Mouse (Mus musculus): ENCODE data around the gene Wbp2nl.
A peak's percentile ranks its signal among the peaks of the same experiment; 100 is the strongest.

Gene Wbp2nl

DNA sequence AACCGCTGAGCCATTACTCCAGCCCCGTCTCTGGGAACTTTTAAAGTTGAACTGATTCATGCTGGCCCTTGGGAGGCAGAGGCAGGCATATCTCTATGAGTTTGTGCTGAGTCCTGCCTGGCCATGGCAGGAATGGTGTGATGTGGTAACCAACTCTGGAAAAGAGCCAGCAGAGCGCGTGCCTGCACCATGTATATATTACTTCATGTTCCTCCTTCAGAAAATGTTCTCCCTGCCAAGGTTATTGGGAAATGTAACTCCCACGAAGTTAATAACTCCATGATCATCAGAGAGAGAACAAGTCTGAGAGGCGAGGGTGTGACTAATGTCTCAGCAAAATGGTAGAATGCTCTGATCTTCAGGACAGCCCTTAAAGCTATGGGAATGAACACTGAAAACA is 19.1 kb downstream of the Wbp2nl start:
- no peak for DNase-seq (ENCODE audit: low read depth, low spot score)

DNA sequence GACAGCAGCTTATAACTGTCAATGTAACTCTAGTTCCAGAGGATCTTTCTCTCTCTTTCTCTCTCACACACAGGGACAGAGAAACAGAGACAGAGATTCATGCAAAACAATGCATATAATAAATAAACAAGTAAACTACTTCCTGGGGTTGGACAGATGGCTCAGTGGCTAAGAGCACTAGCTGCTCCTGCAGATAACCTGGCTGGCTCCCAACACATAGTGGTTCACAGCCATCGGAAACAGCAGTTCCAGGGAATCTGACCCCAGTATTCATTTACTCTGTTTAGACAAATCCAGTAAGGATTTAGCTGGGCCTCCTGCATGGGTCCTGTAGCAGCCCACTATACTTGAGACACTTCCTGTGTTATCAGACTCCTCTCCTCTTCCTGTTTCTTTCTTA is 20.9 kb downstream of the Wbp2nl start:
- no peak for DNase-seq (ENCODE audit: low read depth, low spot score)

DNA sequence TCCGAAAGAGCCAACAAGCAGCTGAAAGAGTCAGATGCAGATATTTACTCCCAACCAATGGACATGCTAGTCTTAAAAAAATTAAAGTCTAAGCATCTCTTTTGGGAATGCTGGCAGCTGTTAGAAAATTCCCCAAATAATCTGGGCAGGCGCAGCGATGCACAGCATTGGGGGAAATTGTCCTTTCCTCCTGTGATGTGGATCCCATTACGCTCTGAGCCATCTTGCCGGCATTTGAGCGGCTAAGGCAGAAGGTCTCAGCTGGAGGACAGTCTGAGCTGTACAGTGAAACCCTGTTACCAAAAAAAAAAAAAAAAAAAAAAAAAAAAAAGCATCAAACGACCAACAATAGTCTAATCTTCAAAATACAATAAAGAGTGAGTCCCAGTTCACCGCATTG is 23.4 kb downstream of the Wbp2nl start:
- no peak for DNase-seq (ENCODE audit: low read depth, low spot score)

DNA sequence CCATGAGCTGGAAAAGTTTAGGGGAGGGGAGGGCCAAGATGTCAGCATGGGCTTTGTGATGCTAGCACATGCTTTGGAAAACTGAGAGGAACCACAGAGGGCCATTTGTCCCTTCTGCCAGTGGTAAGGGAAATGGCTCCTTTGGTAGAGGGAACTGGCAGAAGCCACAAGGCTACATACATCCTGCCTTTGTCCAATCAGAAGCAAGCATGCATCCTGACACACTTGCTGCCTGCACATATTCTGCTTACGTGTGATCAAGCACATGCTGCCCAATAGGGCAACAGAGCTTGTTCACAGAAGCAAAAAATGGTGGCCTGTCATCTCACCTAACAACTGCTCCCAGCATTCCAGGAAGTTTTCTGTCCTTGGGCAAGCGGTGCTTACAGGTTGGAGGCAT is 26.6 kb downstream of the Wbp2nl start:
- DNase-seq (ENCODE audit: low read depth, low spot score), result no peak

DNA sequence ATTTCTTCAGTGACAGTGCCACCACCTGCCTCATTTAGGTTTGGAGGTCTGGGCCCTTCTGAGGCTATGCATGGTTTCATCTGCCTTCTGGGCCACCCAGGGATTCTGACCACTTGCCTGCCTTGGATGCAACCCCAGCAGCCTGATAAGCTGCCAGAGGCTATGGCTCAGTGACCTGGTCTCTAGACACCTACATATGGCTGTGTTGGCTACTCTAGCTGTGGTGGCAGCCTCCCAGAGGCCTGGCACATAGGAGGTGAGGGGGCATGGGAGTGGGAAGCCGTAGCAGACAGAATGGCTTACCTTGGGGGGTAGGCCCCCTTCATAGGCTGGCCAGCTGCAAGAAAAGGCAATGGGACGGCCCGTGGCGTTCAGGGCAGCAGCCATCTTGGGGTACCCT is 36.4 kb downstream of the Wbp2nl start:
- no peak for DNase-seq (ENCODE audit: low read depth, low spot score)

DNA sequence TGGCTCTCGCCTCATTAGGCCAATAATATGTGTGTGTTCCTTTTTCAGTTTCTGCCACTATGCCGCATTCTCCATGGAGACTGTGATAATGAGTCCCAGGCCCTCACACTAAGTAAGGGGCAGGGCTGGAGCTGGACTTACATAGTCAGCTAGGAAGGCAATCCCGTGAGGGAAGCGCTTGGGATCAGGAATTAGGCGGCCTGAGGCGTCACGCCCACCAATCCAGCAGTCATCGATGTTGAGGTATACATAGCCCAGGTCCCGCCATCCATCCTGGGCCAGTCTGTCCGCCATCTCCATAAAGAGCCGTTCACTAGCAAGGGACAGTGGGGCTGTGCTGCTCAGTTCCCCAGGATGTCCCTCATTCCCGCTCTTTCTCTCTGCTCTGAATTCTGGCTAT is 37.9 kb downstream of the Wbp2nl start:
- DNase-seq (ENCODE audit: low read depth, low spot score), result no peak

DNA sequence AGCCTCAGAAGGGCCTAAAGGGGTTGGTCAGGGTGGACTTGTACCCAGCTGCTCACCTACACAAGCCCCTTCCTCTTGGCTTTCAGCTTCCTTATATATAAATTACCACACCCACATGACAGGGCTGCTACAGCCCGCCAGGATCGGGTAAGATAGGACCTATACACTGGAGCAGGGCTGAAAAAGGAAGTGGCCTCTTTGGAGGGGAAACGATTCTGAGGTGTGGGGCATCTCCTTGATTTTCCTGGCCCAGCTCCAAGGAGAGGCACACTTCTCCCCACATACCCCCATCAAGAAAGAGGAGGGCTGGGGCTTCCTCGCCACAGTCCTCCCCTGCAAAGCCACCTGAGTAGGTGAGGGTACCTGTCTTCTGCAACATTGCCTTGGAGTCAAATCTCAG is 39.1 kb downstream of the Wbp2nl start:
- peak; percentile 61 for DNase-seq (ENCODE audit: low read depth, low spot score)

DNA sequence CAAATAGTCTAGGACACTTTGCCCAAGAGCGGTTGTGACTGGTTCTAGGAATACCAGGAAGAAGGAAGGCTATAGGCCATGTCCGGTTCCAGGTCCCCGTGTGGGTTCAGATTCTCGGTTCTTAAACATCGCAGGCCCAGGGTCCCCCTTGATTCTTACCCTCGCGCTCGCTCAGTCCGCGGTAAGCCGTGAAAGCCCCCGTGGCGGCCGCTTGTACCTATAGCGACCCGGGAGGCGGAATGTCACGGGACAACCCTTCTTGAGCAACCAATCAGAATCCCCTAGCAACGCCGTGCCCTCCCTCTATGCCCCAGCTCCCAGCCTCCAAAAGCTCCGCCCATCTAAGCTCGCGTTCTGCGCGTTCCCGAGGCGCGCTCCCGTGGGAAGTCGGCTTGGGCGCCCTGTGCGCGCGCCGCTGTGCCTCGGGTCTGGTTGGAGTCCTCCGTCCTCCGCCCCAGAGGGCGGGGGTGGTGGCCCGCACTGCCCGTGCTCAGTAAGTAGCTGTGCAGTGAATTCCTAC is 39.9 kb downstream of the Wbp2nl start, which contains the start of the genes Naga, Pheta2 and Smdt1:
Gene Naga (minus strand): TSS at position 333 of the 520 bp plus-strand sequence.
Gene Pheta2 (plus strand): TSS at position 350 of the 520 bp plus-strand sequence.
Gene Smdt1 (plus strand): TSS at position 367 of the 520 bp plus-strand sequence.
- DNase-seq (ENCODE audit: low read depth, low spot score), result peak; percentile 98

DNA sequence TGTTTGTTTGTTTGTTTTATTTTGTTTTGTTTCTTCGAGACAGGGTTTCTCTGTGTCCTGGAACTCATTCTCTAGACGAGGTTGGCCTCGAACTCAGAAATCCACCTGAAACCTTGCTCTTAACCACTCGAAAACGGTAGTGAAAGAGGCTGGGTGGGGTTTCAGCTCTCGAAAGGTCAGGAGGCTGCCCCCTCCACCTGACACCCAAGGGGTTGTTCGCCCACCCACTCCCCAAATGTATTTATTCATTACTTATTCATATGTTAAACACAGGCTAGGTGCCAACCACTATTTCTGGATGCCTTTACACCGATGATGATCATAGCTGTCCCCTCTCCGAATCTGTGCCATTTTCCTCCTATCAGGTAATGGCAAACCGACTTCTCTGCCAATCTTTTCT is 40.4 kb downstream of the Wbp2nl start:
- no peak for DNase-seq (ENCODE audit: low read depth, low spot score)

DNA sequence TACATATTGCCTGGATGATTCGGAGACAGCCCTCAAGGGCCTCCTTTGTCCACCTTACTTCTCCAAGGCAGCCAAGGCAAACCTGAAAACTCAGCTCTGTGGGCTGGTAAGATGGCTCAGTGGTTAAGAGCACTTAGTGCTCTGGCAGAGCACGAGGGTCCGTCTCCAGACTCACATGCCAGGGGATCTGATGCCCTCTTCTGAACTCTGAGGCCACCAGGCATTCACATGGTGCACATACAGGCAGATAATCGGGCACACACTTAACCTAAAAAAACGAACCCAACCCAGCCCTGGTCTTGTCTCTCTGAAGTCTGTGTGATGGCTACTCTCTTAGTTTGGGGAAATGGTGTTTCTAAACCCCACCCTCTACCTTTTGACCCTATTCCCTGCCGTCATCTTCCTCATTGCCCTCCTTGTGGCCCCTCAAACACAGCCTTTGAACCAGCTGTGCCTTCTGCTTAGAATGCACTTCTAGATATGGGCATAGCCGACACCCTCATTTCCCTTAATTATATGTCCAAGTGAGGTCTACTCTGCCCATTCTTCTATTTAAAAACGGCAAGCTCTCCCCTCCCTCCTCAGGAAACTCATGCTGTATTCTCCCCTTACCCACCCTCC is 41.0 kb downstream of the Wbp2nl start:
- no peak for DNase-seq (ENCODE audit: low read depth, low spot score)

DNA sequence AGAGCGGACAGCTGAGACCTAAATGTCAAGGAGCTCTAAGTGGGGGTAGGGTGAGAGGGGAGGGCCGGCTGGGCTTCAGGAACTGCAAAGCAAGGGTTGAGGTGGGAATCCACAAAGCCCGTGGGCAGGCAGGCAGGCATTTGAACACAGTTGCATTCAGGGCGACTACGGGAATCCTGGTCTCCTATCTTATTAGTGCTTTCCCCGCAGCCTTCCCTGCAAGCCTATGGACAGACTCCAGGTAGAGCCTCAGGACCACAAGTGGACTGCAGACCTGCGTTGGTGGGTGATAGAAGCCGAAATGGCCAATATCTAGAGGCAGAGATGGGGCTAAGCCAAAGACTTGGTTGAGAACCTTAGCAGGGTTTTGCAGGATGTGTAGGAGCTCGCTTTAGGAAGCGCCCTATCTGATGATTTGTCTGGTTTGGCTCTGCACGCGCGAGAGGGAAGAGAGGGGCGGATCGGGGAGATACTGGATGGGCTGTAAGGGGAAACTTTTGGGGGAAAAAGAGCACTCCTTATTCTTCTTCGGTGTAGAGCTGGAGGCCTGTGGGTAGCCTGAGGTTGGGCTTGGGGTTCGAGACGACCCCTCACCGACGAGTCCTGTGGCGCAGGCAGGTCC is 41.8 kb downstream of the Wbp2nl start:
- no peak for DNase-seq (ENCODE audit: low read depth, low spot score)

DNA sequence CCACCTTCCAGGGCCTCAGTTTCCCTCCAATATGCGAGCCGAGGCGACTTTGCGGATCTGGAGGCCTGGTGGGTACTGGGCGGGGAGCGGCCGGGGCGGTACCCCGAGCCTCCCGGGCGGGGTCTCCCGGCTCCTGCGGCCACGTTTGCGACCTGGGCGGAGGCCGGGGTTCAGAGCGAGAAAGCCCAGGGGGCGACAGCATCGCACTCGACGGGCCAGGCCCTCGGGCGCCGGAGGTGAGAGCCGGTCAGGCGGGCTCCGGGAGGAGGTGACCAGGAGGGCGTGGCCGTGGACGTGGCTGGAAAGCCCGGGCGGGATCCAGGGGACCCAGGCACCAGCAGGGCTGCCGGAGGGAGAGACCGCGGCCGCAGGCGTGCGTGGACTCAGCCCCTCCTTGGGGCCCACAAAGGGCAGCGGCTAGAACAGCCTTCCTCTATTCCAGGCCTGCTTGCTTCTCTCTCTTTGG is 42.3 kb downstream of the Wbp2nl start:
- no peak for DNase-seq (ENCODE audit: low read depth, low spot score)

DNA sequence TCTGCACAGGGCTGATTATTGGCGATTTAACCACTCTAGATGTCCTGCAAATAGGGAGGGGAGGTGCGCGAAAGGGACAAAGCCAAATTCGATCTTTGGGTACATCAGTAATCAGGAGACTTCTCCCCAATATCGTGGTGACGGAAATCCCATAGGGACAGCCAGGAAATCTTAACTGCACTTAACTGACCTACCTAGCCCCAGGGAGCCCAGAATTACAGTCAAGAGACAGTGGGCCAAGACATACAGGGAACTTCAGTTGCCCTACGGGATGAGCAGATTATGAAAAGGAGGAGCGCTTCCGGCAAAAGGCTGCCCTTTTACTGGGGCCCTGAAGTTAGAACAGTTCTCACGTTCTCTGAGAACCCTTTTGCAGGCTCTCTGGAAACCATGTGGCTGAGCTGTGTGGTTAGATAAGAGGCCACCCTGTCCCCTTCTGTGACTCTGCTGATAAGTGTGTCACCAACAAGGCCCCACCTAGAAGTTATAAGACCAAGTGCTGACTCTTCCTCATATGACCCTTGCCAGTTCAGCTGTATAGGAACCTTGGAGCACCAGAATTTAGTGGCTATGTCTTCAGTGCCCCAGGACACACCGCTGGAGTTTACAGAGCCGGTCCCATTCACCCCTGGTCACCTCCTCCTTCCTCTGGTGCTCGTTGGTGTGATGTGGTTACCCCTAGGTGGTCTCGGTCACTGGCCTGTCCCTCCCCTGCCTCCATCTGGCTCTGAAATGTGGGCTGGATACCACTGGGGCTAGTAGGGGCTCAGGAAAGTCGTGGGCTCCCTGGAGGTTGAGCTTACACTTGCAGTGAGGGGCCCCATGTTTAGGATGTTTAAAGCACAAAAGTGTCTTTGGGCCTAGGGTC is 43.2 kb downstream of the Wbp2nl start:
- no peak for DNase-seq (ENCODE audit: low read depth, low spot score)

DNA sequence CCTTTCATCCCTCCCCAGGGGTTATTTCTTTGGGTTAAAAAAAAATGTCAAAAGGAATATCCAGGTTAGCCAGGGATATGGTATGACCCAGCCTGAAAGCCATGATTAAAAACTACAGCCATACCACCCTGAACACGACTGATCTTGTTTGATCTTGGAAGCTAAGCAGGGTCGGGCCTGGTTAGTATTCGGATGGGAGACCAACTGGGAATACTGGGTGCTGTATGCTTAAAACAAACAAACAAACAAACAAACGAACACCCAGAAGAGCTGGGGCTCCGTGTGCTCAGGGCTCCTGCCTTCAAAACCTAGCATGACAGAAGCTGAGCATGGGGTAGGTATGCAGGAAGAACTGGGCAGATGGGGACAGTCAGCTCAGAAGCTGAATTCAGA is 43.8 kb downstream of the Wbp2nl start:
- DNase-seq (ENCODE audit: low read depth, low spot score), result no peak

DNA sequence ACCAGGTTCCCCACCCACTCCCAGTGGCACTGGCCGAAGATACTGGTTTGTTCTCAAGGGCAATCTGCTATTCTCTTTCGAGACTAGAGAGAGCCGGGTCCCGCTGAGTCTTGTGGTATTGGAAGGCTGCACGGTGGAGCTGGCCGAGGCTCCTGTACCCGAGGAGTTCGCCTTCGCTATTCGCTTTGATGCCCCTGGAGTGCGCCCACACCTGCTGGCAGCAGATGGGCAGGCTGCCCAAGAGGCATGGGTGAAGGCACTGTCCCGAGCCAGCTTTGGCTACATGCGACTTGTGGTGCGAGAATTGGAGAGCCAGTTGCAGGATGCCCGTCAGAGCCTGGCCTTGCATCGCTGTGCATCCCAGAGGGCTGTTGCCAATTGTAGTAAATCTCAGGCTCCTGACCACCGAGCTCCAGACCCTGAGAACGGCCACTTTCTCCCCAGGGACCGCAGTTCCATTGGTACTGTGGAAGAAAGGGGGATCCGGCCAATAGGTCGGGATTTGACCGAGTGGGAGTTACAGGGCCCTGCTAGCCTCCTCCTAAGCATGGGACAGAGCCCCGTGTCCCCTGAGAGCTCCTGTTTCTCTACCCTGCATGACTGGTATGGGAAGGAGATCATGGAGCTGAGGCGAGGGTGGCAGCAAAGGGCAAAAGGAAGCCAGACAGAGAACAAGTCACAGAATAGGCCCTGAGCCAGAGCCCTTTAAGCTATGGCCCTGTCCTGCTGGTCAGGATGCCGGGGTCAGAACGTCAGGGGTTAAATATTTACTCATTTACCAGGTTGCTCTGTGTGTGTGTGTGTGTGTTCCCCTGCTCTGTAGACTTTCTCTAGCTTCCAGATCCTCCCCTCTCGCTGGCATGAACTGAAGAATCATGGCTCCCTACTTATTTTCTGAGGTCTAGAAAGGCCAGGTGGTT is 44.9 kb downstream of the Wbp2nl start:
- DNase-seq (ENCODE audit: low read depth, low spot score), result no peak

DNA sequence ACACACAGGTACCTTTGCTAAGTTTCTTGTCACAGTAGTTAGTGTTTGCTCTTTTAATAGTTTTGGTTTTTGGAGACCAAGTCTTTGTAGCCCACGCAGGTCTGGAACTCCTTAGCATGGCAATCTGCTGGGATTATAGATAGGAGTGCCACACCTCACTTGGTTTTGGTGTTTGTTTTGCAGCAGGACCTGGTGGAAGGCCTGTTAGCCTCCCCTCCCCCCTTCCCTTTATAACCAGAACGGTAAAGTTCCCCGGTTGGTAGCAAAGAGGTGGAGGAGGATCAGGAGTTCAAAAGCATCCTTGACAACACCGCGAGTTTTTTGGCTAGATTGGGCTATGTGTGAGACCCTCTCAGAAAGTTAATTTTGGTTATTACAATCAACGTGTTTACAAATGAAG is 46.2 kb downstream of the Wbp2nl start:
- no peak for DNase-seq (ENCODE audit: low read depth, low spot score)

DNA sequence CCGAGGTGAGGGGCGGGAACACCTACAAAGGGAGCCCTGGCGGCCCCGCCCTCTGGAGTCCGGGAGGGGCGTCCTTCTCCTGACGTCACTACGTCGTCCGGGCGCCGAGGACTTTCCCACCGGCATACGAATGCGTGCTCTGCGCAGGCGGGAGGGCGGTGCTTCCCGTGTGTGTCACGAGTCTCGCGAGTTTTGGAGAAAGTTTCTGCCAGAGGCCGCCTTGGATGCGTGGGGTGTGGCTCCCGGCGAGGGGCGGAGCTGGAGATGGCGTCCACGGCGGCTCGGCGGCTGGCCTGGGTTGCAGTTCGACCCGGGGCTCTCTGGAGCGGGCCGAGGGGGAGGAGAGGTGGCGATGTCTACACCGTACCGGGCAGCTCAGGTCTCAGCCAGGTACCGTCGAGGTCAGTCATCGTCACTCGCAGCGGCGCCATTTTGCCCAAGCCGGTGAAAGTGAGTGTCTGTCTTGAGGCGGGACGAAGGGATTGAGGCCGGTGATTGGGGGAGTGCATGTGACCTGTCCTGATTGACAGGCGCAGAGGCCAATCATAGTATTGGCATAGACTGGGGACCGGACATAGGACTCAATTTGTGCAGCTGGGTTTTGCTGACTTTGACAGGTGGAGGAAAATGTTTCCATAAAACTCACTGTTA is 47.2 kb downstream of the Wbp2nl start:
- peak; percentile 99 for DNase-seq (ENCODE audit: low read depth, low spot score)

DNA sequence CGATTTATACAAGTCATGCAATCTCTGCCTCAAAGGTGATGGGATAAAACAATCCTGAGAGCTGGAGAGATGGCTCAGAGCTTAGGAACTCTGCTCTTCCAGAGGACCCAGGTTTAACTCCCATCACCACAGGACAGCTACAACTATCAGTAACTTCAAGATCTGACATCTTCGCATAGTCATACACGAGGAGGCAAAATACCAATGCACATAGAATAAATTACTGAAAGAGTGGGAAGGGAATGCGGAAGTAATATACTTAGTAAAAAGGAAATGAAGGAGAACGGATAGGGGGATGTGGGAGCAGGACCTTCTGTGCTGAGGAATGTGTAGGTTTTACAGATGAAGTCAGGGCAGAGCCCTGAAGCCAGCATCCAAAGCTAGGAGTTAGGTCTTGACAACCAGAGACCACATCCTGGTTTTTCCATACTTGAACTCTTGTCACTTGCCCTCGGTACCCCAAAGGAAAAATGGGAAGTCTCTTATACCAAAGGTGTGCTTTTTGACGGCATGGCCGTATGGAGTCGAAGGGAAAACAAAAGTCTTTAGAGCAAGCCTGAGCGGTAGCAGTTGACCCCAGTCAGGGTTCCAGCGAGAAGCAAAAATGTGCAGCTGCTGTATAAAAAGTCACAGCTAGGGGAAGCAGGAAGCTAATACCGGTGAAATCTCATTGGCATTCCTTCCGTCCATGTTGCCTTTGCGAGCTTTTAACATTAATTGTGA is 48.0 kb downstream of the Wbp2nl start:
- peak; percentile 47 for DNase-seq (ENCODE audit: low read depth, low spot score)

DNA sequence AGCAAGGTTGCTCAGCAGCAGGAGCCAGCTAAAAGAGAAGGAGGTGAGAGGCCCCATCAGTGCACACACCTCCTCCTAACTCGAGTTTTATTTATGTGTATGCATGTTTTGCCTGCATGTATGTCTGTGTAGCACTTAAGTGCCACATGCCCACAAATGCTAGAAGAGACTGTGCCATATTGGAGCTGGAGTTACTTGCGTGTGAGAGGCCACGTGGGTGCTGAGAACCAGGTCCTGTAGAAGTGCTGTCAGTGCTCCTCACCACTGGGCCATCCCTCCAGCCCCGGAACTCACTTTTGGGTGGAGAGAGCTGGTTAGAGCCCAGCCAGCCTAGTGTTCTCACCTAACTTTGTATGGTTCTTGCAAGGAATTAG is 48.5 kb downstream of the Wbp2nl start:
- no peak for DNase-seq (ENCODE audit: low read depth, low spot score)

DNA sequence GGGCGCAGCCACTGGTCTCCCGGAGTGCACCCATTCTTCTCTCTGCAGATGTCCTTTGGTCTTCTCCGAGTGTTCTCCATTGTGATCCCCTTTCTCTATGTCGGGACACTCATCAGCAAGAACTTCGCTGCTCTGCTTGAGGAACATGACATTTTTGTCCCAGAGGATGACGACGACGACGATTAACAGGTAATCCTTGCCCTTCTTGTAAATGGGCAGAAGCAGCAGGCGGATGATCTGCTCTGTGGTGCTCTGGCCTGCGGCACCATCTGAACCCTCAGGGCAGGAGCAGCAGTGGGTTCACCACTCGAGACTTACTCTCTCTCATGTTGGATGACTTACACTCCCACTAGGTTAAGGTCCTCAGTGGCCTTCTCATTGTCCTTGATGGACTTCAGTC is 49.1 kb downstream of the Wbp2nl start:
- no peak for DNase-seq (ENCODE audit: low read depth, low spot score)

All from A20 (cell line).